Mouse (Mus musculus) midbrain, embryonic 11.5 days (tissue): ENCODE data around the gene Ticrr. TPM values are rescaled to one million over a fixed set of nuclear protein-coding genes. Genes with fewer than 3 reads are reported as not detected.

Experiments used
- ATAC-seq: fragments of 200-750 bp; cut with Nextera tagmentation; 2 replicates; pipeline ENCODE4 v1.8.0; 2017; ENCODE audit warnings: moderate TSS enrichment, moderate library complexity; ENCODE audit not compliant: low FRiP score
- DNase-seq: peaks from one replicate; pipeline ENCODE4 v3.0.0; 2015; ENCODE audit warnings: low spot score; ENCODE audit errors: missing footprints
- H3K27ac ChIP-seq: fragments of 300-500 bp; sonication (generic); 2 replicates; pipeline ENCODE4 v1.5.1; 2014; ENCODE audit warnings: low read depth, low read length
- H3K27me3 ChIP-seq: fragments of 300-500 bp; sonication (generic); 2 replicates; pipeline ENCODE4 v1.6.1; 2014; ENCODE audit warnings: mild to moderate bottlenecking, low read length, moderate library complexity, mixed read lengths; ENCODE audit not compliant: control insufficient read depth, insufficient read depth
- H3K36me3 ChIP-seq: fragments of 300-500 bp; sonication (generic); 2 replicates; pipeline ENCODE4 v1.6.1; 2014; ENCODE audit warnings: mild to moderate bottlenecking, low read length, moderate library complexity, mixed read lengths; ENCODE audit not compliant: control insufficient read depth, insufficient read depth
- H3K4me1 ChIP-seq: fragments of 300-500 bp; sonication (generic); 2 replicates; pipeline ENCODE4 v1.6.1; 2014; ENCODE audit warnings: low read length; ENCODE audit not compliant: control insufficient read depth, insufficient read depth
- H3K4me2 ChIP-seq: fragments of 300-500 bp; sonication (generic); 2 replicates; pipeline ENCODE4 v1.6.1; 2014; ENCODE audit warnings: mild to moderate bottlenecking, moderate library complexity
- H3K4me3 ChIP-seq: fragments of 300-500 bp; sonication (generic); 2 replicates; pipeline ENCODE4 v1.5.1; 2014; ENCODE audit warnings: low read depth, low read length
- H3K9ac ChIP-seq: fragments of 300-500 bp; sonication (generic); 2 replicates; pipeline ENCODE4 v1.6.1; 2014; ENCODE audit warnings: low read length
- H3K9me3 ChIP-seq: fragments of 300-500 bp; sonication (generic); 2 replicates; pipeline ENCODE4 v1.6.1; 2016; ENCODE audit warnings: low read length; ENCODE audit not compliant: control insufficient read depth
- WGBS: fragments of 180-500 bp; shearing (Covaris S2); extraction: QIAGEN DNeasy Blood & Tissue Kit; methylation state at CpG from one replicate; pipeline ENCODE4 v1.1.7; 2014; 5-methylcytosine and 5-hydroxymethylcytosine counted together
- polyA plus RNA-seq: library from polyadenylated mRNA; unstranded; fragments of >200 nt; fragmentation: Nextera tagmentation; extraction: Ambion mirVana; gene quantifications from 2 replicates; pipeline ENCODE4 v1.2.1, GENCODE M21; 2014

Ticrr gene
- polyA plus RNA-seq, 1 experiment from 2014 or later = 16.0 TPM

DNA sequence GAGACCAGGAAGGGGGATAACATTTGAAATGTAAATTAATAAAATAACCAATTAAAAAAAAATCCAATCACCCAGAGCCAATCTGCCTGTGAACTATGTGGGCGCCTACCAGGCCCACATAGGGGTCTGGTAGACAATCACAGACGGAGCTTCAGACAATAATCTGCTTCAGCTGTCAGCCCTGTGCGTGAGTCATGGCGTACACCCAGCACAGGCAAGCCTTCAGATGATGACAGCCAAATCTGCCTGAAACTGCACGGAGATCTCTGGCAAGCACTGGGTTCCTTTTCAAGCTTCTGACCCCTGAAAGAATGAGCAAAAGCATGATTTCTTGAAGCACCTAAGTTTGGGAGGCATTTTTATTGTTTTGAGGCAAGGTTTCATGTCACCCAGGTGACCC is 33.8 kb upstream of the Ticrr start:
- no peaks in the 10 kb centered on the region for H3K9me3 ChIP-seq
- H3K4me2 ChIP-seq = no peak overlapping the region
- ATAC-seq = no peak
- 82% methylated on average over 5 of the region's 5 CpGs for whole genome bisulfite sequencing
- H3K27me3 ChIP-seq = no peaks in the 10 kb centered on the region
- no peak for DNase-seq
- H3K4me3 ChIP-seq = no peak overlapping the region
- no peaks in the 10 kb centered on the region for H3K4me1 ChIP-seq
- no peaks in the 10 kb centered on the region for H3K36me3 ChIP-seq
- no peak overlapping the region for H3K9ac ChIP-seq
- no peak overlapping the region for H3K27ac ChIP-seq

DNA sequence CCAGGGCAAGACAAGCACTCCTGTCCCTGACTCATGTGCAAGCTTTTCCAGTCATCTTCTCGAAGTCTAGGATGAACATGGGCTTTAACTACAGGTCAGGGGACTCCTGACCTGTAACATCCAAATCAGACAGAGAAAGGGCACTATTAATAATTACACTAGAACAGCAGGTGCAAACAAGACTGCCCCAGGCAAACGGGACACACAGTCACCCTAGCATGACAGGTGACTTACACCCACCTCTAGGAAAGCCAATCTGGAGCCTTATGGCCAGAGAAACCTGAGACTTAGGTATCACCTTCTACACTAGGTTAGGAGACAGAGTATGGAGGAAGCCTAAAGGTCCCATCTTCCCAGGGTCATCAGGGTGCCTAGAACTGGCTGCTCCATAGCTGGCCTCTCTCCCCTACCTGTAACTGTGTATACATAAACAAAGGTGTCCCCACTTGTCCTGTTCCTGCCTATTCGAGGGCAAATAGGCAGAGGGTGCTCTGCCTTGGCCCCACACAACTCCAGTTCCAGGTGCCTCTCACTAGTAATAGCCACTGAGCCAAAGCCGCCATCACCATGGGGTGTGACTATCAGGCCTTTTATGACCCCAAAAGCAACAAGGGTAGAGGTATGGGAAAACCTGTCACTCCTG is 31.6 kb upstream of the Ticrr start:
- no peak overlapping the region for H3K4me3 ChIP-seq
- no peak for DNase-seq
- no peak for ATAC-seq
- H3K9ac ChIP-seq = no peak overlapping the region
- no peak overlapping the region for H3K27ac ChIP-seq
- H3K4me1 ChIP-seq = no peaks in the 10 kb centered on the region
- no peaks in the 10 kb centered on the region for H3K36me3 ChIP-seq
- no peaks in the 10 kb centered on the region for H3K9me3 ChIP-seq
- WGBS = 72% methylated on average over 4 of the region's 4 CpGs
- no peak overlapping the region for H3K4me2 ChIP-seq
- H3K27me3 ChIP-seq = no peaks in the 10 kb centered on the region; the same call in 1 of the 2 replicates

DNA sequence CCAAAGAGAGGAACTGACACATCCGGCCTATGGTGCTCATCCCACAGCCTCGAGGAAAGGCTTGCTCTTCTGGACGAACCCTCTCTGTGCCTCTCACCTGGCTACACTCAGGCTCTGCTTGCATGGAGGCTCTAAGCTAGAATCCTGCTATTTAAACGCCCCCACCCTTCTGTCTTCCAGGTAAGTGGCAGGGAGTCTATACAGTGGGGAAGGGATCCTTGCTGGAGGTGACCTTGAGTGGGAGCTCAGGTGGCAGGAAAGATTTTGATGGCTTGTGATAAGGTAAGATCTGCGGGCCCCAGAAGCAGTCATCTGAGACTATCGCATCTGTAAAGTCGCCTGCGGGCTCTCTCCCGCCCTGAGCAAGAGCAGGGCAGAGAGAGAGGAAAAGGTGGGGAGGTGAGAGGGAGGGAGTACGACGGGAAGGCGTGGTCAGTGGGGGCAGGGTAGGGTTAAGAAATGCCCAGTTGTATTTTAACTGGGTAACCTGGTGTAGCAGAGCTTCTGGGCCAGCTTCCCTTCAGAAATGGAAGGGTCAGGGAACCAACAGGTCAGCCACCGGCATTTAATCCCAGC is 28.1 kb upstream of the Ticrr start:
- no peak overlapping the region for H3K4me3 ChIP-seq
- no peaks in the 10 kb centered on the region for H3K36me3 ChIP-seq
- H3K9ac ChIP-seq = no peak overlapping the region
- no peaks in the 10 kb centered on the region for H3K4me1 ChIP-seq
- no peak overlapping the region for H3K4me2 ChIP-seq
- no peak overlapping the region for H3K27ac ChIP-seq
- 30% methylated on average over 13 of the region's 13 CpGs for WGBS
- ATAC-seq (no peak), DNase-seq (no peak)
- H3K27me3 ChIP-seq = no peaks in the 10 kb centered on the region; the same call in 1 of the 2 replicates
- H3K9me3 ChIP-seq = no peaks in the 10 kb centered on the region

- WGBS = 81% methylated on average over 3 of the region's 3 CpGs
- no peak overlapping the region for H3K27ac ChIP-seq
- ATAC-seq = no peak
- no peaks in the 10 kb centered on the region for H3K27me3 ChIP-seq
- no peaks in the 10 kb centered on the region for H3K9me3 ChIP-seq
- no peak overlapping the region for H3K9ac ChIP-seq
- H3K4me2 ChIP-seq = no peak overlapping the region
- H3K4me3 ChIP-seq = no peak overlapping the region
- no peaks in the 10 kb centered on the region for H3K4me1 ChIP-seq
- no peaks in the 10 kb centered on the region for H3K36me3 ChIP-seq
- no peak for DNase-seq
These were observed 12.8 kb upstream of the Ticrr start for GRCm38 (mm10) chr7:79647233-79647632.

- H3K27ac ChIP-seq = no peak overlapping the region
These were observed 11.0 kb upstream of the Ticrr start for GRCm38 (mm10) chr7:79649005-79649404.

GRCm38 (mm10) chr7:79654185-79654584 is 5.8 kb upstream of the Ticrr start:
- Histone ChIP-seq H3K9ac (no peak overlapping the region), H3K4me3 (no peak overlapping the region), H3K36me3 (no peaks in the 10 kb centered on the region), H3K9me3 (no peaks in the 10 kb centered on the region), H3K27ac (no peak overlapping the region), H3K4me2 (no peak overlapping the region), H3K27me3 (no peaks in the 10 kb centered on the region), H3K4me1 (peaks cover under 1% of the 10 kb centered on the region; the same call in 1 of the 2 replicates)
- ATAC-seq (no peak), DNase-seq (no peak)
- 62% methylated on average over 1 of the region's 1 CpGs for WGBS

More at GRCm38 (mm10) chr7:79649005-79649404, 11.0 kb upstream of the Ticrr start:
- Histone ChIP-seq H3K9me3 (no peaks in the 10 kb centered on the region), H3K27me3 (no peaks in the 10 kb centered on the region), H3K9ac (no peak overlapping the region), H3K4me1 (no peaks in the 10 kb centered on the region), H3K4me2 (no peak overlapping the region), H3K4me3 (no peak overlapping the region), H3K36me3 (no peaks in the 10 kb centered on the region)
- ATAC-seq (no peak), DNase-seq (peak; percentile 97)
- WGBS = 8% methylated on average over 3 of the region's 3 CpGs

DNA sequence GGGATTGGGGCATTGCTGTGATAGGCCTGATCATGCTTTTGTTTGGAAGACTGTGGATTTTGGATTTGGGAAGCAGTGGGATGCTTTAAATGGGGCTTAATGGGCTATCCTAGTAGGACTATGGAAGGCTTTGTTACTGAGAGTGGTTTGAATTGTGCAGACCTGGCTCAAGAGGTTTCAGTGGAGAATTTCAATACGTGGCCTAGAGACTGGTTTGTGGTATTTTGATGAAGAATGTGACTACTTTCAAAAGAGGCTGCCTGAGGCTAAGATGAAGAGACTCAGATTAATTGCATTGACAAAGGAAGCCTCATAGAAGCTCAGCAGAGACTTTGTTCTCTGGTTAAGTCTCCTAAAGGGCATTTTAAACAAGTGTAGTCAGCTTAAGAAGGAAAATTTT is 5.4 kb upstream of the Ticrr start:
- Histone ChIP-seq H3K9me3 (no peaks in the 10 kb centered on the region), H3K27me3 (no peaks in the 10 kb centered on the region), H3K27ac (no peak overlapping the region), H3K4me2 (no peak overlapping the region), H3K9ac (no peak overlapping the region), H3K36me3 (no peaks in the 10 kb centered on the region), H3K4me1 (peaks cover 4% of the 10 kb centered on the region; the same call in 1 of the 2 replicates), H3K4me3 (no peak overlapping the region)
- 13% methylated on average over 1 of the region's 1 CpGs for WGBS
- ATAC-seq (no peak), DNase-seq (no peak)

- peak overlapping the region; percentile 89 for H3K4me2 ChIP-seq
- peaks cover 25% of the 10 kb centered on the region for H3K4me1 ChIP-seq
- peak overlapping the region; percentile 98 for H3K4me3 ChIP-seq
- H3K36me3 ChIP-seq = no peaks in the 10 kb centered on the region
- WGBS = under 1% methylated on average over 70 of the region's 73 CpGs
- DNase-seq (peak; percentile 95), ATAC-seq (peak; percentile 28; the same call in 1 of the 2 replicates)
- H3K27me3 ChIP-seq = no peaks in the 10 kb centered on the region
- no peaks in the 10 kb centered on the region for H3K9me3 ChIP-seq
- H3K27ac ChIP-seq = peak overlapping the region; percentile 40; the same call in 1 of the 2 replicates
- peak overlapping the region; percentile 90 for H3K9ac ChIP-seq
These were observed 525 bp downstream of the Ticrr start for GRCm38 (mm10) chr7:79660291-79661150.
